In genomic region chr10:120475601-120476515, GRCm38 (mm10) we compare ENCODE assay signal across 8 mouse cellular contexts. TPM values are rescaled to one million over a fixed set of nuclear protein-coding genes. Genes with fewer than 3 reads are reported as not detected.
DNase-seq lines count a peak whose midpoint lies in the region; ATAC-seq and TF ChIP-seq lines count a peak whose summit lies in the region.

Hmga2 (minus strand) TSS chr10:120476469.

- H3K4me2 ChIP-seq in forebrain, postnatal 0 days (ENCODE audit: low read depth): peak within 1 kb of the TSS; percentile 91
- H3K4me2 ChIP-seq in lung, postnatal 0 days (replicated peaks; ENCODE audit: low read depth, low read length): peak within 1 kb of the TSS; percentile 96

- no peaks in the 10 kb centered on the region for H3K9me3 ChIP-seq in forebrain, postnatal 0 days (ENCODE audit: low read length)
- no peaks in the 10 kb centered on the region for H3K9me3 ChIP-seq in lung, postnatal 0 days (ENCODE audit: low read length)

- TF ChIP-seq CTCF in layer of hippocampus, adult 2 months (conservative IDR thresholded peaks at IDR 0.05): no peak
- no peak for TF ChIP-seq CTCF in forebrain, postnatal 0 days (IDR thresholded peaks at IDR 0.05; ENCODE audit: low read depth)
- TF ChIP-seq CTCF in lung, postnatal 0 days (IDR thresholded peaks at IDR 0.05): no peak

- H3K9ac ChIP-seq in forebrain, postnatal 0 days: peak within 1 kb of the TSS; percentile 33; the same call in 1 of the 2 replicates
- peak within 1 kb of the TSS; percentile 43 for H3K9ac ChIP-seq in lung, postnatal 0 days (replicated peaks; ENCODE audit: low read depth)

- H3K36me3 ChIP-seq in forebrain, postnatal 0 days (ENCODE audit: insufficient read depth): no peaks in the 10 kb centered on the region
- H3K36me3 ChIP-seq in lung, postnatal 0 days (ENCODE audit: insufficient read depth, low read length): no peaks in the 10 kb centered on the region

- peaks cover 23% of the 10 kb centered on the region for H3K27me3 ChIP-seq in forebrain, postnatal 0 days (ENCODE audit: insufficient read depth, low read length)
- H3K27me3 ChIP-seq in lung, postnatal 0 days (replicated peaks; ENCODE audit: insufficient read depth, low read length): 0 out of 2 replicates have a peak, but pooled peaks cover 5% of the 10 kb centered on the region

- peak within 1 kb of the TSS; percentile 30; the same call in 1 of the 2 replicates for H3K4me3 ChIP-seq in layer of hippocampus, adult 2 months
- peak within 1 kb of the TSS; percentile 42 for H3K4me3 ChIP-seq in forebrain, postnatal 0 days (ENCODE audit: low read depth, low read length)
- H3K4me3 ChIP-seq in lung, postnatal 0 days (ENCODE audit: low read depth, low read length): peak within 1 kb of the TSS; percentile 71

- TF ChIP-seq EP300 in lung, postnatal 0 days (IDR thresholded peaks at IDR 0.05): no peak

- H3K4me1 ChIP-seq in forebrain, postnatal 0 days (ENCODE audit: insufficient read depth): peaks cover 25% of the 10 kb centered on the region
- peaks cover 3% of the 10 kb centered on the region; the same call in 1 of the 2 replicates for H3K4me1 ChIP-seq in lung, postnatal 0 days (ENCODE audit: insufficient read depth, low read depth, low read length)

- ATAC-seq in forebrain, postnatal 0 days: peak; percentile 47; the same call in 1 of the 2 replicates
- ATAC-seq in lung, postnatal 0 days: peak; percentile 62
- no peak for ATAC-seq in frontal cortex, adult (ENCODE audit: low TSS enrichment)

- no peak within 1 kb of the TSS for H3K27ac ChIP-seq in layer of hippocampus, adult 2 months
- no peak within 1 kb of the TSS for H3K27ac ChIP-seq in forebrain, postnatal 0 days (ENCODE audit: low read depth, low read length)
- peak within 1 kb of the TSS; percentile 61 for H3K27ac ChIP-seq in lung, postnatal 0 days (ENCODE audit: low read length)

- under 1% methylated on average over 91 of the region's 99 CpGs for WGBS in forebrain, postnatal 0 days
- WGBS in lung, postnatal 0 days: 1% methylated on average over 80 of the region's 99 CpGs

- no peak for DNase-seq in layer of hippocampus, adult 2 months (ENCODE audit: low spot score in 2 of 2)
- DNase-seq in layer of hippocampus, adult 9-10 months (ENCODE audit: low spot score): no peak
- peak; percentile 52 for DNase-seq in adrenal gland, adult 8-10 months
- peak; percentile 21 for DNase-seq in forebrain, postnatal 0 days
- DNase-seq in kidney, adult 8-10 months: peak; percentile 4 to 9
- peak; percentile 64 for DNase-seq in lung, postnatal 0 days (ENCODE audit: low spot score)
- peak; percentile 47 for DNase-seq in ovary, postnatal 14 days (ENCODE audit: low spot score)

RNA-seq across cellular contexts. Expression of gene Hmga2, which starts in this region (rescaled TPM):
- total RNA-seq in layer of hippocampus, adult 2 months (2021): under 1 TPM in 1 of 2 experiments, not detected in 1; 0.13 TPM
- 1 to 10 TPM; 3.9 to 4.7 (median 4.3) TPM for total RNA-seq in adrenal gland, adult 8-10 months (2022)
- total RNA-seq in forebrain, postnatal 0 days (2014; rRNA removed): 0.15 and 0.52 TPM in 2 replicates
- polyA plus RNA-seq in forebrain, postnatal 0 days (2015; fragmentation: Nextera tagmentation; extraction: Ambion mirVana): 0.13 and 0.24 TPM in 2 replicates
- polyA plus RNA-seq in lung, postnatal 0 days (2015; fragmentation: Nextera tagmentation; extraction: Ambion mirVana): 2.2 and 3.0 TPM in 2 replicates

Comparison
In these comparisons a context has a peak if more than half of its experiments do, and no peak if none do; other contexts are left out.
1. Peak in DNase-seq, ATAC-seq, H3K4me3 ChIP-seq, H3K9ac ChIP-seq and H3K4me2 ChIP-seq in forebrain, postnatal 0 days; RNA of the gene not detected or under 1 TPM.
2. DNase-seq: peak in adrenal gland, adult 8-10 months (single experiment), kidney, adult 8-10 months (2 of 2), lung, postnatal 0 days (single experiment) and ovary, postnatal 14 days (single experiment); none in layer of hippocampus, adult 2 months (0 of 2) and layer of hippocampus, adult 9-10 months (single experiment).
3. Peak in every context shown above with its lines, with median percentiles within 50 percentile points of each other: H3K4me3 ChIP-seq.